ENCODE assay signal across 8 mouse cellular contexts in genomic region chr3:108444698-108445365, GRCm38 (mm10). TPM values are rescaled to one million over a fixed set of nuclear protein-coding genes. Genes with fewer than 3 reads are reported as not detected.
DNase-seq lines count a peak whose midpoint lies in the region; ATAC-seq and TF ChIP-seq lines count a peak whose summit lies in the region.

TSS of gene Sars (minus strand) at chr3:108445209.

- ATAC-seq in activated CD4-positive, CD25-positive, alpha-beta regulatory T cell, adult 4 months = peak; percentile 88
- peak; percentile 92 for ATAC-seq in megakaryocyte progenitor cell, adult 5-6 weeks (replicated peaks; ENCODE audit: poor library complexity)

- peak within 1 kb of the TSS; percentile 69 for H3K4me3 ChIP-seq in cortical plate, adult 2 months (ENCODE audit: insufficient read depth, low read length)

- peak; percentile 70 for TF ChIP-seq POLR2A in cortical plate, adult 2 months (IDR thresholded peaks at IDR 0.05; ENCODE audit: extremely low read depth, insufficient read depth, low read length)

- peak within 1 kb of the TSS; percentile 61 for H3K27ac ChIP-seq in cortical plate, adult 2 months (ENCODE audit: insufficient read depth, low read length)

- peak; percentile 93 for DNase-seq in gastrocnemius, postnatal 10 days
- DNase-seq in induced T-regulatory cell, adult 2 months (ENCODE audit: low read depth) = peak; percentile 94
- peak; percentile 61 to 90 for DNase-seq in left cerebral cortex, adult 9 months (ENCODE audit: low spot score in 2 of 2)
- peak; percentile 90 for DNase-seq in right cerebral cortex, postnatal 14 days
- peak; percentile 82 to 91 for DNase-seq in urinary bladder, postnatal 36 days (ENCODE audit: low spot score in 2 of 2)

- H3K4me1 ChIP-seq in cortical plate, adult 2 months (ENCODE audit: control insufficient read depth, insufficient read depth, low read length) = peaks cover 4% of the 10 kb centered on the region

- TF ChIP-seq CTCF in cortical plate, adult 2 months (IDR thresholded peaks at IDR 0.05; ENCODE audit: extremely low read depth, insufficient read depth, low read length) = no peak

RNA-seq across cellular contexts. Expression of gene Sars, which starts in this region (rescaled TPM):
- 100 to 1,000 TPM; 146 to 151 TPM for polyA plus RNA-seq in activated CD4-positive, CD25-positive, alpha-beta regulatory T cell, adult 4 months (2017; shearing (Covaris generic))
- 188 and 204 TPM in 2 replicates for polyA plus RNA-seq in cortical plate, adult 2 months (2012; rRNA removed)
- total RNA-seq in gastrocnemius, postnatal 10 days (2021) = 100 to 1,000 TPM; 109 to 111 TPM
- total RNA-seq in megakaryocyte progenitor cell, adult 5-6 weeks (2015) = 19.0 and 26.5 TPM in 2 replicates
- total RNA-seq in megakaryocyte progenitor cell, adult 5-6 weeks (2017) = 249 and 357 TPM in 2 replicates

Comparison
In these comparisons a context has a peak if more than half of its experiments do, and no peak if none do; other contexts are left out.
1. Peak in every context shown above with its lines: DNase-seq, ATAC-seq, H3K4me3 ChIP-seq and H3K27ac ChIP-seq.